Mouse (Mus musculus) gastrocnemius, adult 8-10 months (tissue): Measurements from ENCODE around the gene Dlgap4. TPM values are rescaled to one million over a fixed set of nuclear protein-coding genes. Genes with fewer than 3 reads are reported as not detected.

Experiments
- DNase-seq, 2 experiments: peaks; one replicate each; pipeline ENCODE4 v3.0.0; 2022; ENCODE audit warnings: low spot score in 2 of 2
- total RNA-seq, 4 experiments: library from RNA; stranded (reverse); gene quantifications; 2 replicates each; pipeline ENCODE4 v1.2.4; 2022

The Dlgap4 gene
- total RNA-seq, 4 experiments from 2014 or later: 39.2 to 51.0 (median 49.6) TPM

- DNase-seq: no peak
Measured at GRCm38 (mm10) chr2:156735761-156736335, 122.3 kb downstream of the Dlgap4 start.

GRCm38 (mm10) chr2:156736846-156737245 is 123.3 kb downstream of the Dlgap4 start:
- peak; percentile 65 to 71 for DNase-seq

GRCm38 (mm10) chr2:156737976-156738375 is 124.5 kb downstream of the Dlgap4 start:
- DNase-seq: no peak

GRCm38 (mm10) chr2:156741265-156741664 is 127.8 kb downstream of the Dlgap4 start:
- DNase-seq: no peak

GRCm38 (mm10) chr2:156741998-156742397 is 128.5 kb downstream of the Dlgap4 start:
- no peak for DNase-seq

GRCm38 (mm10) chr2:156743248-156743647 is 129.7 kb downstream of the Dlgap4 start:
- no peak for DNase-seq

GRCm38 (mm10) chr2:156744414-156744813 is 130.9 kb downstream of the Dlgap4 start:
- DNase-seq: no peak

- no peak for DNase-seq
Measured at GRCm38 (mm10) chr2:156747315-156747714, 133.8 kb downstream of the Dlgap4 start.

- no peak for DNase-seq
Measured at GRCm38 (mm10) chr2:156749687-156750086, 136.2 kb downstream of the Dlgap4 start.

- DNase-seq: no peak
Measured at GRCm38 (mm10) chr2:156756937-156757336, 143.4 kb downstream of the Dlgap4 start.

GRCm38 (mm10) chr2:156760843-156761505 is 147.5 kb downstream of the Dlgap4 start:
- DNase-seq: no peak

- DNase-seq: no peak
Measured at GRCm38 (mm10) chr2:156761521-156762278, 148.2 kb downstream of the Dlgap4 start.

- no peak for DNase-seq
Measured at GRCm38 (mm10) chr2:156762499-156762898, 149.0 kb downstream of the Dlgap4 start.

- DNase-seq: peak; percentile 41 to 69
Measured at GRCm38 (mm10) chr2:156763101-156763500, 149.6 kb downstream of the Dlgap4 start.

- no peak for DNase-seq
Measured at GRCm38 (mm10) chr2:156764022-156764421, 150.5 kb downstream of the Dlgap4 start.

GRCm38 (mm10) chr2:156764747-156765146 is 151.2 kb downstream of the Dlgap4 start:
- no peak for DNase-seq

GRCm38 (mm10) chr2:156765593-156765992 is 152.1 kb downstream of the Dlgap4 start:
- no peak for DNase-seq

- DNase-seq: no peak
Measured at GRCm38 (mm10) chr2:156766227-156767019, 152.9 kb downstream of the Dlgap4 start.

- no peak for DNase-seq
Measured at GRCm38 (mm10) chr2:156767108-156767507, 153.6 kb downstream of the Dlgap4 start.

GRCm38 (mm10) chr2:156769274-156769673 is 155.8 kb downstream of the Dlgap4 start:
- no peak for DNase-seq

- DNase-seq: no peak
Measured at GRCm38 (mm10) chr2:156773470-156773869, 160.0 kb downstream of the Dlgap4 start.
